Mouse (Mus musculus): ENCODE results near the gene BC025920. TPM values are rescaled to one million over a fixed set of nuclear protein-coding genes. Genes with fewer than 3 reads are reported as not detected.

The BC025920 gene
- polyA plus RNA-seq (2012; rRNA removed): 4.1 and 5.2 TPM in 2 replicates

GRCm38 (mm10) chr10:81605974-81606751 is at the start of gene BC025920:
TSS of gene BC025920 (plus strand) at chr10:81606270.
- DNase-seq (ENCODE audit: extremely low spot score in 1 of 2, low spot score in 1 of 2): peak; percentile 96 to 97

GRCm38 (mm10) chr10:81556282-81556681 is 49.8 kb upstream of the BC025920 start:
- DNase-seq (ENCODE audit: extremely low spot score in 1 of 2, low spot score in 1 of 2): no peak

GRCm38 (mm10) chr10:81557491-81557890 is 48.6 kb upstream of the BC025920 start:
- no peak for DNase-seq (ENCODE audit: extremely low spot score in 1 of 2, low spot score in 1 of 2)

GRCm38 (mm10) chr10:81559163-81559626 is 46.9 kb upstream of the BC025920 start, which contains the start of gene Aes:
TSS of gene Aes (plus strand) at chr10:81559488.
- peak in 1 of 2 experiments; percentile 75 for DNase-seq (ENCODE audit: extremely low spot score in 1 of 2, low spot score in 1 of 2)

GRCm38 (mm10) chr10:81559627-81560539 is 46.2 kb upstream of the BC025920 start:
- peak in 1 of 2 experiments; percentile 83 for DNase-seq (ENCODE audit: extremely low spot score in 1 of 2, low spot score in 1 of 2)

- no peak for DNase-seq (ENCODE audit: extremely low spot score in 1 of 2, low spot score in 1 of 2)
Measured at GRCm38 (mm10) chr10:81560719-81561459, 45.2 kb upstream of the BC025920 start.

GRCm38 (mm10) chr10:81562411-81562810 is 43.7 kb upstream of the BC025920 start:
- DNase-seq (ENCODE audit: extremely low spot score in 1 of 2, low spot score in 1 of 2): no peak

- no peak for DNase-seq (ENCODE audit: extremely low spot score in 1 of 2, low spot score in 1 of 2)
Measured at GRCm38 (mm10) chr10:81563481-81563880, 42.6 kb upstream of the BC025920 start.

GRCm38 (mm10) chr10:81564216-81564615 is 41.9 kb upstream of the BC025920 start:
- no peak for DNase-seq (ENCODE audit: extremely low spot score in 1 of 2, low spot score in 1 of 2)

- DNase-seq (ENCODE audit: extremely low spot score in 1 of 2, low spot score in 1 of 2): peak in 1 of 2 experiments; percentile 74
Measured at GRCm38 (mm10) chr10:81564734-81565133, 41.3 kb upstream of the BC025920 start.

GRCm38 (mm10) chr10:81565257-81566228 is 40.5 kb upstream of the BC025920 start:
- DNase-seq (ENCODE audit: extremely low spot score in 1 of 2, low spot score in 1 of 2): no peak

GRCm38 (mm10) chr10:81568381-81569191 is 37.5 kb upstream of the BC025920 start:
- DNase-seq (ENCODE audit: extremely low spot score in 1 of 2, low spot score in 1 of 2): no peak

GRCm38 (mm10) chr10:81569507-81570237 is 36.4 kb upstream of the BC025920 start:
- DNase-seq (ENCODE audit: extremely low spot score in 1 of 2, low spot score in 1 of 2): no peak

- no peak for DNase-seq (ENCODE audit: extremely low spot score in 1 of 2, low spot score in 1 of 2)
Measured at GRCm38 (mm10) chr10:81570238-81570800, 35.8 kb upstream of the BC025920 start.

- peak; percentile 89 to 97 for DNase-seq (ENCODE audit: extremely low spot score in 1 of 2, low spot score in 1 of 2)
Measured at GRCm38 (mm10) chr10:81570831-81571500, 35.1 kb upstream of the BC025920 start.

- DNase-seq (ENCODE audit: extremely low spot score in 1 of 2, low spot score in 1 of 2): peak; percentile 99 to 100
Measured at GRCm38 (mm10) chr10:81571501-81571876, 34.6 kb upstream of the BC025920 start.

- no peak for DNase-seq (ENCODE audit: extremely low spot score in 1 of 2, low spot score in 1 of 2)
Measured at GRCm38 (mm10) chr10:81572133-81572671, 33.9 kb upstream of the BC025920 start.
